Mouse (Mus musculus) small intestine, adult 2 months (tissue): ENCODE data around the gene Cxcl17.

ENCODE experiments used
- CTCF ChIP-seq: fragments of 200-500 bp; IDR thresholded peaks from 2 replicates; pipeline ENCODE4 v1.5.1; 2012; ENCODE audit warnings: low read depth, mild to moderate bottlenecking, control low read depth, inconsistent platforms, low read length, moderate library complexity, mixed read lengths; ENCODE audit not compliant: insufficient replicate concordance, insufficient read length; ENCODE audit errors: extremely low read depth
- POLR2A ChIP-seq: fragments of 200-500 bp; IDR thresholded peaks from 2 replicates; pipeline ENCODE4 v1.6.1; 2012; ENCODE audit warnings: low read depth, mild to moderate bottlenecking, control low read depth, inconsistent platforms, low read length, moderate library complexity

- 0 out of 2 replicates have a peak, but pooled peaks have one; percentile 3 for TF ChIP-seq POLR2A
- no peak for TF ChIP-seq CTCF
Measured at GRCm38 (mm10) chr7:25384318-25384717, 28.4 kb downstream of the Cxcl17 start.
